ENCODE assay signal across 9 mouse cellular contexts in genomic region chr2:72241714-72242472, GRCm38 (mm10). TPM values are rescaled to one million over a fixed set of nuclear protein-coding genes. Genes with fewer than 3 reads are reported as not detected.
A peak's percentile ranks its signal among the peaks of the same experiment; 100 is the strongest.
DNase-seq lines count a peak whose midpoint lies in the region; ATAC-seq and TF ChIP-seq lines count a peak whose summit lies in the region.
"Had no signal": no experiment of that assay in that cellular context is flagged by ENCODE, and none has a peak within 500 bp of the region (broad histone marks: within the 10 kb centered on the region; RNA-seq: fewer than 3 reads in every experiment).

No protein-coding gene starts in this region.

- WGBS in forebrain, embryonic 10.5 days, result 56% methylated on average over 14 of the region's 14 CpGs
- 48% methylated on average over 14 of the region's 14 CpGs for WGBS in forebrain, postnatal 0 days
- 61% methylated on average over 14 of the region's 14 CpGs for WGBS in neural tube, embryonic 12.5 days
- WGBS in intestine, embryonic 15.5 days, result 53% methylated on average over 14 of the region's 14 CpGs
- 55% methylated on average over 14 of the region's 14 CpGs for WGBS in stomach, embryonic 15.5 days

- peaks cover 23% of the 10 kb centered on the region for H3K27me3 ChIP-seq in forebrain, embryonic 10.5 days (ENCODE audit: poor library complexity, severe bottlenecking)
- H3K27me3 ChIP-seq in forebrain, postnatal 0 days (ENCODE audit: insufficient read depth, low read length), result no peaks in the 10 kb centered on the region
- peaks cover 13% of the 10 kb centered on the region; the same call in 1 of the 2 replicates for H3K27me3 ChIP-seq in neural tube, embryonic 12.5 days (replicated peaks)
- no peaks in the 10 kb centered on the region for H3K27me3 ChIP-seq in intestine, embryonic 15.5 days (replicated peaks)
- H3K27me3 ChIP-seq in stomach, embryonic 15.5 days (replicated peaks), result no peaks in the 10 kb centered on the region

- peaks cover 25% of the 10 kb centered on the region for H3K4me1 ChIP-seq in forebrain, embryonic 10.5 days
- H3K4me1 ChIP-seq in forebrain, postnatal 0 days (ENCODE audit: insufficient read depth), result no peaks in the 10 kb centered on the region; the same call in 1 of the 2 replicates
- H3K4me1 ChIP-seq in neural tube, embryonic 12.5 days, result 0 out of 2 replicates have a peak, but pooled peaks cover 4% of the 10 kb centered on the region
- no peaks in the 10 kb centered on the region for H3K4me1 ChIP-seq in intestine, embryonic 15.5 days (replicated peaks)
- H3K4me1 ChIP-seq in stomach, embryonic 15.5 days, result no peaks in the 10 kb centered on the region

- no peak for DNase-seq in forebrain, embryonic 10.5 days (ENCODE audit: extremely low spot score, low spot score)
- DNase-seq in forebrain, postnatal 0 days, result no peak
- DNase-seq in neural tube, embryonic 10.5 days (ENCODE audit: extremely low spot score, low spot score), result no peak
- DNase-seq in spleen, postnatal 36 days (ENCODE audit: low spot score in 2 of 2), result no peak
- DNase-seq: right cerebral cortex, postnatal 4 days had no signal

- H3K4me2 ChIP-seq in forebrain, postnatal 0 days (ENCODE audit: low read depth), result no peak overlapping the region
- no peak overlapping the region for H3K4me2 ChIP-seq in neural tube, embryonic 12.5 days (replicated peaks)
- H3K4me2 ChIP-seq in intestine, embryonic 15.5 days (replicated peaks), result peak overlapping the region; percentile 31; the same call in 1 of the 2 replicates
- peak overlapping the region; percentile 44 for H3K4me2 ChIP-seq in stomach, embryonic 15.5 days

- H3K9ac ChIP-seq in forebrain, postnatal 0 days, result no peak overlapping the region
- no peak overlapping the region for H3K9ac ChIP-seq in neural tube, embryonic 12.5 days
- no peak overlapping the region for H3K9ac ChIP-seq in intestine, embryonic 15.5 days
- no peak overlapping the region for H3K9ac ChIP-seq in stomach, embryonic 15.5 days

- H3K27ac ChIP-seq in forebrain, embryonic 10.5 days, result no peak overlapping the region
- no peak overlapping the region for H3K27ac ChIP-seq in forebrain, postnatal 0 days (ENCODE audit: low read depth, low read length)
- H3K27ac ChIP-seq in neural tube, embryonic 12.5 days, result no peak overlapping the region
- no peak overlapping the region for H3K27ac ChIP-seq in intestine, embryonic 15.5 days
- H3K27ac ChIP-seq in stomach, embryonic 15.5 days, result no peak overlapping the region

- ATAC-seq in forebrain, postnatal 0 days, result no peak
- ATAC-seq in neural tube, embryonic 12.5 days (ENCODE audit: low FRiP score, low read depth), result no peak
- ATAC-seq in intestine, embryonic 15.5 days, result peak; percentile 47; the same call in 1 of the 2 replicates
- no peak for ATAC-seq in stomach, embryonic 15.5 days (ENCODE audit: insufficient read depth, low FRiP score, low read depth)
- no peak for ATAC-seq in inflammation-experienced regulatory T-cells, adult 6 months

- H3K4me3 ChIP-seq in forebrain, embryonic 10.5 days, result peak overlapping the region; percentile 34
- no peak overlapping the region for H3K4me3 ChIP-seq in forebrain, postnatal 0 days (ENCODE audit: low read depth, low read length)
- 0 out of 2 replicates have a peak overlapping the region, but pooled peaks have one; percentile 1 for H3K4me3 ChIP-seq in neural tube, embryonic 12.5 days
- 0 out of 2 replicates have a peak overlapping the region, but pooled peaks have one; percentile 19 for H3K4me3 ChIP-seq in intestine, embryonic 15.5 days (replicated peaks)
- peak overlapping the region; percentile 29; the same call in 1 of the 2 replicates for H3K4me3 ChIP-seq in stomach, embryonic 15.5 days (replicated peaks)

- H3K9me3 ChIP-seq in forebrain, embryonic 10.5 days, result no peaks in the 10 kb centered on the region
- H3K9me3 ChIP-seq in forebrain, postnatal 0 days (ENCODE audit: low read length), result no peaks in the 10 kb centered on the region
- H3K9me3 ChIP-seq in neural tube, embryonic 12.5 days, result no peaks in the 10 kb centered on the region
- H3K9me3 ChIP-seq in intestine, embryonic 15.5 days, result no peaks in the 10 kb centered on the region
- H3K9me3 ChIP-seq in stomach, embryonic 15.5 days, result no peaks in the 10 kb centered on the region

- TF ChIP-seq CTCF in forebrain, postnatal 0 days (IDR thresholded peaks at IDR 0.05; ENCODE audit: low read depth), result no peak

- H3K36me3 ChIP-seq in forebrain, embryonic 10.5 days (replicated peaks), result no peaks in the 10 kb centered on the region
- H3K36me3 ChIP-seq in forebrain, postnatal 0 days (ENCODE audit: insufficient read depth), result no peaks in the 10 kb centered on the region
- H3K36me3 ChIP-seq in neural tube, embryonic 12.5 days, result no peaks in the 10 kb centered on the region
- no peaks in the 10 kb centered on the region for H3K36me3 ChIP-seq in intestine, embryonic 15.5 days
- H3K36me3 ChIP-seq in stomach, embryonic 15.5 days, result no peaks in the 10 kb centered on the region

RNA-seq across cellular contexts. Expression of gene Map3k20, which starts 43.5 kb away (rescaled TPM):
- 6.9 and 7.6 TPM in 2 replicates for polyA plus RNA-seq in forebrain, embryonic 10.5 days (2016; fragmentation: Nextera tagmentation; extraction: Ambion mirVana)
- 6.3 and 8.9 TPM in 2 replicates for total RNA-seq in forebrain, postnatal 0 days (2014; rRNA removed)
- 2.1 and 3.6 TPM in 2 replicates for polyA plus RNA-seq in forebrain, postnatal 0 days (2015; fragmentation: Nextera tagmentation; extraction: Ambion mirVana)
- 5.8 and 6.8 TPM in 2 replicates for polyA plus RNA-seq in neural tube, embryonic 12.5 days (2016; fragmentation: Nextera tagmentation; extraction: Ambion mirVana)
- polyA plus RNA-seq in intestine, embryonic 15.5 days (2015; fragmentation: Nextera tagmentation; extraction: Ambion mirVana), result 17.0 and 17.7 TPM in 2 replicates
- polyA plus RNA-seq in stomach, embryonic 15.5 days (2015; fragmentation: Nextera tagmentation; extraction: Ambion mirVana), result 20.0 and 20.7 TPM in 2 replicates
- polyA plus RNA-seq in inflammation-experienced regulatory T-cells, adult 6 months (2017; shearing (Covaris generic)), result under 1 TPM in 2 of 3 experiments, not detected in 1; 0.20 to 0.55 TPM

Comparison
In these comparisons a context has a peak if more than half of its experiments do, and no peak if none do; other contexts are left out.
1. H3K4me2 ChIP-seq: peak in intestine, embryonic 15.5 days (single experiment) and stomach, embryonic 15.5 days (single experiment); none in forebrain, postnatal 0 days (single experiment) and neural tube, embryonic 12.5 days (single experiment).